Mouse (Mus musculus) kidney, adult 2 months (tissue): ENCODE data around the gene Gm5617.

ENCODE experiments used
- CTCF ChIP-seq: fragments of 200-500 bp; conservative IDR thresholded peaks from 2 replicates; pipeline ENCODE4 v1.5.1; 2011; ENCODE audit warnings: low read depth, mild to moderate bottlenecking, control low read depth, low read length, moderate library complexity, mixed read lengths; ENCODE audit not compliant: insufficient read depth, insufficient read length
- POLR2A ChIP-seq: fragments of 200-500 bp; IDR thresholded peaks from one replicate; pipeline ENCODE4 v1.6.1; 2011; ENCODE audit warnings: low read depth, low read length, control low read depth

- no peak for TF ChIP-seq POLR2A
- no peak for TF ChIP-seq CTCF
Measured at GRCm38 (mm10) chr9:48531294-48531693, 36.1 kb downstream of the Gm5617 start.
